Mouse (Mus musculus): ENCODE results near the gene Gng7.
"Not testable (repeated sequence)": the region's sequence is repeated elsewhere in the genome, so short reads cannot be mapped to it uniquely, and the experiment has no call there.

The Gng7 gene

GRCm38 (mm10) chr10:81014393-81015384 is at the start of gene Gng7:
Gng7 (minus strand) TSS chr10:81014945.
- peak; percentile 96 for DNase-seq

- not testable (repeated sequence) for DNase-seq
Measured at GRCm38 (mm10) chr10:81064519-81064918, 49.8 kb upstream of the Gng7 start.

GRCm38 (mm10) chr10:81062710-81063109 is 48.0 kb upstream of the Gng7 start:
- DNase-seq = no peak

- DNase-seq = peak; percentile 100
Measured at GRCm38 (mm10) chr10:81059603-81060543, 45.1 kb upstream of the Gng7 start, which contains the start of gene Sgta. Sgta (minus strand) TSS chr10:81060181.

- no peak for DNase-seq
Measured at GRCm38 (mm10) chr10:81058896-81059295, 44.2 kb upstream of the Gng7 start.

- no peak for DNase-seq
Measured at GRCm38 (mm10) chr10:81057406-81058130, 42.8 kb upstream of the Gng7 start.

GRCm38 (mm10) chr10:81055802-81056340 is 41.1 kb upstream of the Gng7 start:
- DNase-seq = not testable (repeated sequence)

GRCm38 (mm10) chr10:81055169-81055568 is 40.4 kb upstream of the Gng7 start:
- no peak for DNase-seq

- no peak for DNase-seq
Measured at GRCm38 (mm10) chr10:81052577-81052976, 37.8 kb upstream of the Gng7 start.

- no peak for DNase-seq
Measured at GRCm38 (mm10) chr10:81051133-81051532, 36.4 kb upstream of the Gng7 start.

GRCm38 (mm10) chr10:81050645-81051044 is 35.9 kb upstream of the Gng7 start:
- no peak for DNase-seq

GRCm38 (mm10) chr10:81045246-81045645 is 30.5 kb upstream of the Gng7 start:
- DNase-seq = not testable (repeated sequence)

- peak; percentile 69 for DNase-seq
Measured at GRCm38 (mm10) chr10:81041458-81042175, 26.9 kb upstream of the Gng7 start.

GRCm38 (mm10) chr10:81036988-81037580 is 22.3 kb upstream of the Gng7 start, which contains the start of gene Slc39a3:
Slc39a3 (minus strand) TSS chr10:81037426.
- peak; percentile 99 for DNase-seq

- no peak for DNase-seq
Measured at GRCm38 (mm10) chr10:81036251-81036650, 21.5 kb upstream of the Gng7 start.

- no peak for DNase-seq
Measured at GRCm38 (mm10) chr10:81033586-81033985, 18.8 kb upstream of the Gng7 start.

GRCm38 (mm10) chr10:81029031-81029430 is 14.3 kb upstream of the Gng7 start:
- DNase-seq = no peak

- no peak for DNase-seq
Measured at GRCm38 (mm10) chr10:81028219-81028618, 13.5 kb upstream of the Gng7 start.

GRCm38 (mm10) chr10:81027331-81027730 is 12.6 kb upstream of the Gng7 start:
- no peak for DNase-seq

GRCm38 (mm10) chr10:81026857-81027256 is 12.1 kb upstream of the Gng7 start:
- no peak for DNase-seq

Data from kidney, adult 9 months (tissue).